Mouse (Mus musculus) limb, embryonic 14.5 days (tissue): ENCODE data around the gene Pamr1. TPM values are rescaled to one million over a fixed set of nuclear protein-coding genes. Genes with fewer than 3 reads are reported as not detected.

Source experiments
- ATAC-seq: fragments of 200-750 bp; cut with Nextera tagmentation; 2 replicates; pipeline ENCODE4 v1.8.0; 2017; ENCODE audit warnings: low read depth, moderate number of reproducible peaks, moderate TSS enrichment; ENCODE audit not compliant: low FRiP score
- DNase-seq: peaks from one replicate; pipeline ENCODE4 v3.0.0-alpha.2; 2015; ENCODE audit warnings: low spot score
- H3K27ac ChIP-seq: fragments of 300-500 bp; sonication (generic); replicated peaks from 2 replicates; pipeline ENCODE4 v1.5.1; 2014; ENCODE audit warnings: low read depth, mild to moderate bottlenecking, low read length, moderate library complexity, mixed read lengths
- H3K27me3 ChIP-seq: fragments of 300-500 bp; sonication (generic); 2 replicates; pipeline ENCODE4 v1.6.1; 2014; ENCODE audit warnings: low read length, mixed read lengths; ENCODE audit not compliant: control insufficient read depth, insufficient read depth
- H3K36me3 ChIP-seq: fragments of 300-500 bp; sonication (generic); 2 replicates; pipeline ENCODE4 v1.6.1; 2014; ENCODE audit warnings: mild to moderate bottlenecking, low read length, moderate library complexity, mixed read lengths; ENCODE audit not compliant: control insufficient read depth, insufficient read depth
- H3K4me1 ChIP-seq: fragments of 300-500 bp; sonication (generic); 2 replicates; pipeline ENCODE4 v1.6.1; 2014; ENCODE audit warnings: antibody characterized with exemption, low read length, mixed read lengths; ENCODE audit not compliant: control insufficient read depth, insufficient read depth
- H3K4me2 ChIP-seq: fragments of 300-500 bp; sonication (generic); replicated peaks from 2 replicates; pipeline ENCODE4 v1.6.1; 2014; ENCODE audit warnings: low read depth, mild to moderate bottlenecking, low read length, moderate library complexity; ENCODE audit not compliant: severe bottlenecking
- H3K4me3 ChIP-seq: fragments of 300-500 bp; sonication (generic); replicated peaks from 2 replicates; pipeline ENCODE4 v1.5.1; 2014; ENCODE audit warnings: low read length
- H3K9ac ChIP-seq: fragments of 300-500 bp; sonication (generic); 2 replicates; pipeline ENCODE4 v1.6.1; 2014; ENCODE audit warnings: mild to moderate bottlenecking, low read depth, low read length, moderate library complexity; ENCODE audit not compliant: severe bottlenecking
- H3K9me3 ChIP-seq: fragments of 300-500 bp; sonication (generic); 2 replicates; pipeline ENCODE4 v1.6.1; 2016; ENCODE audit warnings: low read length; ENCODE audit not compliant: control insufficient read depth
- POLR2A ChIP-seq: fragments of 200-500 bp; IDR thresholded peaks from 2 replicates; pipeline ENCODE4 v1.8.0; 2012; ENCODE audit warnings: inconsistent platforms, mild to moderate bottlenecking, moderate library complexity, borderline replicate concordance; ENCODE audit not compliant: insufficient read depth, insufficient read length; ENCODE audit errors: extremely low read depth
- WGBS: fragments of 180-500 bp; shearing (Covaris S2); extraction: QIAGEN DNeasy Blood & Tissue Kit; methylation state at CpG from one replicate; pipeline ENCODE4 v1.1.7; 2014; 5-methylcytosine and 5-hydroxymethylcytosine counted together
- polyA plus RNA-seq, 2 experiments: library from polyadenylated mRNA; depleted of rRNA in 1 of 2; stranded (reverse) in 1 of 2; unstranded in 1 of 2; fragments of >200 nt; fragmentation: Nextera tagmentation in 1 of 2; extraction: Ambion mirVana in 1 of 2; gene quantifications; 2 replicates each; pipeline versions ENCODE4 v1.2.1 to v1.2.3; 2012 to 2014

The Pamr1 gene
- polyA plus RNA-seq, 2 experiments, result 58.9 to 70.8 TPM

DNA sequence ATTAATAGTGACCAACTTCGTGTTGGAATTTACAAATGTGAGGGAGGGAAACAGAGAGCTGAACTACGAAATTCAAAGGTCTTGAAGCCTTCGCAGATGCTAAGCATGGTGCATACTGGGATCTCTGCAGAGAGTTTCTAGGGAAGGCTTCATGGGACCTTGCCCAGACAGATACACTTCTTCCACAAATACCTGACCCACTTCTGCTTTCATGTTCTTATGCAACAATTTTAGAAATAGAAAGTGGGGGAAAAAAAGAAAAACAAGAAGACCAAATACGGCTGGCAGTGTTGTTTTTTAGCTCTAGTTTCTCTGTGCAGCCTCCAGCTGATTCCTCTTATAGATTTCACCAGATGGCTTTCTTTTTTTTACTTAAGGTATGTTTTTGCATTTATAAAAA, 29.4 kb downstream of the Pamr1 start:
- ATAC-seq (no peak), DNase-seq (no peak)
- no peaks in the 10 kb centered on the region for H3K9me3 ChIP-seq
- H3K9ac ChIP-seq, result no peak overlapping the region
- no peak for TF ChIP-seq POLR2A
- H3K27ac ChIP-seq, result no peak overlapping the region
- no peak overlapping the region for H3K4me2 ChIP-seq
- 71% methylated on average over 4 of the region's 4 CpGs for WGBS
- 0 out of 2 replicates have a peak, but pooled peaks cover 3% of the 10 kb centered on the region for H3K36me3 ChIP-seq
- H3K4me1 ChIP-seq, result no peaks in the 10 kb centered on the region
- no peaks in the 10 kb centered on the region for H3K27me3 ChIP-seq
- H3K4me3 ChIP-seq, result no peak overlapping the region

DNA sequence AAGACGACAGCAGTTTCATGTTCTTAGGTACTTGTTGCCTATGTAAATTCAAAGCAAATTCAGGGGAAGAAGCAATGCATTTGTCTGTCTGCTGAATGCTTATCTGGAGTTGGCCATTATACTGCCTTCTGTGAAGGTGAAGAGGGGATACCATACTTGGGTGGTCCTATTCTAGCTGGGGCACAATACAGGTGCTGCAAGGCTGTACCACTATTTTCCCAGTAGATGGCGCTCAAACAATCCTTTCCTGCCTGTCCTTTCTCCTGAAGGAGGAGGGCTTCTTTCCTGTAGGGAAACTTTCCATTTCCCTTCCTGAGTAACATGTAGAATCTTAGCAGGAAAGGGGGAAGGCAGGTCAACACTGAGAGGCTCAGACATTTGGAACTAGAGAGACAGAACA, 40.2 kb downstream of the Pamr1 start:
- ATAC-seq (peak; percentile 37; the same call in 1 of the 2 replicates), DNase-seq (peak; percentile 74)
- Histone ChIP-seq H3K4me1 (no peaks in the 10 kb centered on the region), H3K4me3 (no peak overlapping the region), H3K36me3 (no peaks in the 10 kb centered on the region; the same call in 1 of the 2 replicates), H3K9me3 (no peaks in the 10 kb centered on the region), H3K9ac (no peak overlapping the region), H3K27me3 (no peaks in the 10 kb centered on the region), H3K27ac (no peak overlapping the region), H3K4me2 (no peak overlapping the region)
- WGBS, result 36% methylated on average over 2 of the region's 2 CpGs
- no peak for TF ChIP-seq POLR2A

- DNase-seq (no peak), ATAC-seq (no peak)
- Histone ChIP-seq H3K4me1 (peaks cover 4% of the 10 kb centered on the region), H3K9ac (no peak overlapping the region), H3K27me3 (no peaks in the 10 kb centered on the region), H3K9me3 (no peaks in the 10 kb centered on the region), H3K27ac (no peak overlapping the region), H3K4me3 (no peak overlapping the region), H3K36me3 (peaks cover 3% of the 10 kb centered on the region; the same call in 1 of the 2 replicates), H3K4me2 (no peak overlapping the region)
- WGBS, result 82% methylated on average over 1 of the region's 1 CpGs
- TF ChIP-seq POLR2A, result no peak
Measured at GRCm38 (mm10) chr2:102594535-102594934, 44.7 kb downstream of the Pamr1 start.

DNA sequence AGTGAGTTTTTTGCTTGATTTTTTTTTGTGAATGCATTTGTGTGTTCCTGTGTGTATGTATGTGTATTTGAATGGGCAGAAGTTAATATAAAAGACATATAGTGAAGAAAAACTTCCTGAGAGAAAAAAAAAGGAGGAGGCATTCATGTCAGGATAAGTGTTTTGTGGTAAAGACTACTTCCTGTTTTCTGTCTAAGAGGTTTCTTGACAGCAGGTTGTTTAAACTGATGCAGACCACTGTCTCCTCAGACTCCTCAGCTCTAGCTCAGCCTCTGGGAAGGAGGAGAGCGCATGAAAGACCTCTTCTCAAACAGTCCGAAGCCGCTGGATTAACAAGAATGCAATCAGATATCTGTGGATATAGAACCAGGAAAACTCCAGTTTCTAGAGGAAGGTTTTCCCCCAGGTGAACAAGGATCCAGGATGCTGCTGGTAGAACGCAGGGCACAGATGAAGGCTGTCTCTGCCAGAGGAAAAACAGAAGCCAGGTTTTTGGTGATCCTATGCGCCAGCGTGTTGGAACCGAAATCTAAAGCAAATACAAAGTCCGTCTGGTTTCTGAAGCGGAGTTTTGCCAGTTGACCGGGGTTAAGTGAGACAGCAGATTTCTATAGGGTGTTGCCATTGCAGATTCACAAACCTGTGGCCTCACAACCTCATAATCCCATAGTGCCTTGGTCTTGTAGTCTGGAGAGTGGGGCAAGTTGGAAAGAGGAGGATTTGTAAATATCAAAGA, 45.8 kb downstream of the Pamr1 start:
- ATAC-seq (no peak), DNase-seq (no peak)
- H3K4me3 ChIP-seq, result no peak overlapping the region
- peaks cover 4% of the 10 kb centered on the region for H3K4me1 ChIP-seq
- no peak overlapping the region for H3K4me2 ChIP-seq
- H3K27ac ChIP-seq, result no peak overlapping the region
- no peaks in the 10 kb centered on the region for H3K9me3 ChIP-seq
- WGBS, result 90% methylated on average over 10 of the region's 10 CpGs
- H3K9ac ChIP-seq, result no peak overlapping the region
- no peak for TF ChIP-seq POLR2A
- H3K27me3 ChIP-seq, result no peaks in the 10 kb centered on the region
- 0 out of 2 replicates have a peak, but pooled peaks cover 3% of the 10 kb centered on the region for H3K36me3 ChIP-seq

DNA sequence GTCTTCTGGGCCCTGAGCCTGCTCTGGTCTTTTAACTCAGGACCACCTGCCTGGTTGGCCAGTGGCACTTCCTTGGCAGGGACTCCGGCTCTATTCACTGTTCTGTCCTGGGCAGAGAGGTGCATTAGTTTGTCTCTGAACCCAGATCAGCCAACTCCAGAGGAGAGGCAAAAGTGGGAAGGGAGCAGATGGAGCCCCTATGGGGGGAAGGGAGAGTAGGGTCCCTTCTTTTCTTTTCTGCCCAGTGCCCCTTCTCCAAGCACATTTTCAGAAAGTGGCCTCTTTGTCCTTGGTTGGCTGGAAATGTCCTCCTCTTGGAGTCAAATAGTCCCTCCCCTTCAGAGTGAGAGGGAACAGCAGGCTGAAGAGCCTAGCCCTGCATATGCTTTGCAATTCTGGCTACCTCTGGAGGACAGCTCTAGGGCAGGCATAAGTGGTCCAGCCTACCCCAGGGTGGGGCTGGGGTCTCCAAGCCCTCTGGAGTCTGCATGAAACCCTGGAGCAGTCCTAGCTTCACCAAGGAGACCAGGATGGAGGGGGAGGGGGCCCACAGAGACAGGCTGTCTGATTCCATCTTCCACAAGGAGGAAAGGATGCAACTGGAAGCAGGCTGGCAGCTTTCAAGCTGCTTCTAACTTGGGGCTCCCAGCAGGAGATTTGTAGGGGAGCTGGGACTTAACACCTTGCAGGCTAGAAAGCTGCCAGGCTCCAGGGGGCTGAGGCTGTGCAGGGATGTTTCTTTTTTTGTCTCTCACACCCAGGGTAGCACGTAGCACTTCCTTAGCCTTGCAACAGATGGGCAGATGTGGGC, 49.3 kb downstream of the Pamr1 start:
- H3K4me2 ChIP-seq, result no peak overlapping the region
- 0 out of 2 replicates have a peak, but pooled peaks cover 3% of the 10 kb centered on the region for H3K36me3 ChIP-seq
- ATAC-seq (no peak), DNase-seq (no peak)
- 30% methylated on average over 2 of the region's 2 CpGs for WGBS
- no peaks in the 10 kb centered on the region for H3K27me3 ChIP-seq
- H3K9ac ChIP-seq, result no peak overlapping the region
- no peak overlapping the region for H3K27ac ChIP-seq
- H3K9me3 ChIP-seq, result no peaks in the 10 kb centered on the region
- H3K4me1 ChIP-seq, result peaks cover 4% of the 10 kb centered on the region
- H3K4me3 ChIP-seq, result no peak overlapping the region
- no peak for TF ChIP-seq POLR2A
